Mouse (Mus musculus) stomach, postnatal 0 days (tissue): Measurements from ENCODE around the gene Plekhh2. TPM values are rescaled to one million over a fixed set of nuclear protein-coding genes. Genes with fewer than 3 reads are reported as not detected.

Experiments
- ATAC-seq: fragments of 200-750 bp; cut with Nextera tagmentation; 2 replicates; pipeline ENCODE4 v1.8.0; 2017; ENCODE audit not compliant: low FRiP score, low TSS enrichment
- DNase-seq: peaks from one replicate; pipeline ENCODE4 v3.0.0-alpha.2; 2016; ENCODE audit warnings: low spot score
- H3K27ac ChIP-seq: fragments of 300-500 bp; sonication (generic); replicated peaks from 2 replicates; pipeline ENCODE4 v1.5.1; 2014; ENCODE audit warnings: mild to moderate bottlenecking, control low read depth
- H3K27me3 ChIP-seq: fragments of 300-500 bp; sonication (generic); 2 replicates; pipeline ENCODE4 v1.6.1; 2014; ENCODE audit warnings: low read length; ENCODE audit not compliant: control insufficient read depth, insufficient read depth
- H3K36me3 ChIP-seq: fragments of 300-500 bp; sonication (generic); 2 replicates; pipeline ENCODE4 v1.6.1; 2014; ENCODE audit warnings: low read length, mixed read lengths; ENCODE audit not compliant: control insufficient read depth, insufficient read depth
- H3K4me1 ChIP-seq: fragments of 300-500 bp; sonication (generic); replicated peaks from 2 replicates; pipeline ENCODE4 v1.6.1; 2014; ENCODE audit warnings: antibody characterized with exemption; ENCODE audit not compliant: control insufficient read depth, insufficient read depth
- H3K4me2 ChIP-seq: fragments of 300-500 bp; sonication (generic); replicated peaks from 2 replicates; pipeline ENCODE4 v1.6.1; 2014; ENCODE audit warnings: low read depth, mild to moderate bottlenecking, control low read depth, moderate library complexity
- H3K4me3 ChIP-seq: fragments of 300-500 bp; sonication (generic); 2 replicates; pipeline ENCODE4 v1.5.1; 2014; ENCODE audit warnings: low read depth, low read length, control low read depth
- H3K9ac ChIP-seq: fragments of 300-500 bp; sonication (generic); 2 replicates; pipeline ENCODE4 v1.6.1; 2014; ENCODE audit warnings: mild to moderate bottlenecking, low read length, control low read depth, mixed read lengths
- H3K9me3 ChIP-seq: fragments of 300-500 bp; sonication (generic); 2 replicates; pipeline ENCODE4 v1.6.1; 2016; ENCODE audit warnings: low read length; ENCODE audit not compliant: control insufficient read depth
- CTCF ChIP-seq: IDR thresholded peaks from 2 replicates; pipeline ENCODE4 v1.5.1; 2016; ENCODE audit warnings: antibody characterized with exemption, low read depth, mild to moderate bottlenecking, moderate library complexity
- EP300 ChIP-seq: optimal IDR thresholded peaks from 2 replicates; pipeline ENCODE3; 2016; ENCODE audit warnings: antibody characterized with exemption
- WGBS: fragments of 180-500 bp; shearing (Covaris S2); extraction: QIAGEN DNeasy Blood & Tissue Kit; methylation state at CpG from one replicate; pipeline ENCODE4 v1.1.7; 2014; 5-methylcytosine and 5-hydroxymethylcytosine counted together
- polyA plus RNA-seq: library from polyadenylated mRNA; unstranded; fragments of >200 nt; fragmentation: Nextera tagmentation; extraction: Ambion mirVana; gene quantifications from 2 replicates; pipeline ENCODE4 v1.2.1, GENCODE M21; 2015

Plekhh2 gene
- polyA plus RNA-seq, 1 experiment from 2014 or later: 2.4 TPM

DNA sequence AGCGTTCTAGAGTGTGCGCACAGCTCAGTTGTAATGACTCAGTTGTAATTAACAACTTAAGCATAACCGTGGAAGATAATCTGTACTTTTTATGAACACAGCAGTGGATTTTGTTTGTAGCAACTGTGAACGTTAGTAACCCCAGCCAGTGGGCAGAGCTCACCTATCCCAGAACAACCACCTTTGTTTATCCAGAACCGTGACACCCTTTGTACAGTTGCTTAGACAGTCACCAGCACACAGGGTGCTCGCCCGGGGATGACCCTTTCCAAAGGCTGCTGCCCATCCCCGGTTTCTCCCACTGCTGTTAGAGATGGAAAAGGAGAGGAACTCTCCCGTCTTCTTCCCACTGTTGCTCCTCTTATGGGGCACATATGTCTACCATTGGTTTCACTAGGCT is 141.8 kb downstream of the Plekhh2 start:
- Histone ChIP-seq H3K4me3 (no peak overlapping the region), H3K9me3 (no peaks in the 10 kb centered on the region), H3K4me2 (no peak overlapping the region), H3K36me3 (peaks cover 2% of the 10 kb centered on the region; the same call in 1 of the 2 replicates), H3K27ac (no peak overlapping the region), H3K27me3 (no peaks in the 10 kb centered on the region), H3K4me1 (no peaks in the 10 kb centered on the region), H3K9ac (no peak overlapping the region)
- 81% methylated on average over 9 of the region's 9 CpGs for WGBS
- DNase-seq (no peak), ATAC-seq (no peak)
- TF ChIP-seq CTCF (no peak), EP300 (no peak)

DNA sequence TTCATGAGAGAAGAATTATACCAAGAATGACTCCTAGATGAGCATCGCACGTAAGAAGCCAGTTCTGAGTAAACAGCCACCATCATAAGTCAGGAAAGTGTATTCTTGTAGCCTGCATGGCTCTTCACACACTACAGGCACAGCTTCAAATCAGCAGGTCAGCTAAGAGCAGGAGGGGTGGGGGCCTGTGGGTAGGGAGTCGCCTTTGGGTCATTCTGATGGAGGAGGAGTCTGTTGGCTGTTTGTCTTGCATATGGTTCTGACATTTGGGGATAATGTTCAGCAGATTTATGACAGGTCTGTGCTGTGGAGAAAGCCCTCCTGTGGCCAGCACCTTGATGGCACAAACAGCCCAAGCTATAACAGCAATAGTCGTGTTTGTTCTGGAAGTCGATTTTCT is 144.5 kb downstream of the Plekhh2 start:
- no peak overlapping the region for H3K27ac ChIP-seq
- no peaks in the 10 kb centered on the region for H3K9me3 ChIP-seq
- H3K4me1 ChIP-seq: no peaks in the 10 kb centered on the region
- H3K36me3 ChIP-seq: no peaks in the 10 kb centered on the region; the same call in 1 of the 2 replicates
- H3K4me2 ChIP-seq: no peak overlapping the region
- no peak for TF ChIP-seq CTCF
- no peak for TF ChIP-seq EP300
- no peak for DNase-seq
- ATAC-seq: no peak
- H3K4me3 ChIP-seq: no peak overlapping the region
- no peaks in the 10 kb centered on the region for H3K27me3 ChIP-seq
- 74% methylated on average over 5 of the region's 5 CpGs for WGBS
- H3K9ac ChIP-seq: no peak overlapping the region

DNA sequence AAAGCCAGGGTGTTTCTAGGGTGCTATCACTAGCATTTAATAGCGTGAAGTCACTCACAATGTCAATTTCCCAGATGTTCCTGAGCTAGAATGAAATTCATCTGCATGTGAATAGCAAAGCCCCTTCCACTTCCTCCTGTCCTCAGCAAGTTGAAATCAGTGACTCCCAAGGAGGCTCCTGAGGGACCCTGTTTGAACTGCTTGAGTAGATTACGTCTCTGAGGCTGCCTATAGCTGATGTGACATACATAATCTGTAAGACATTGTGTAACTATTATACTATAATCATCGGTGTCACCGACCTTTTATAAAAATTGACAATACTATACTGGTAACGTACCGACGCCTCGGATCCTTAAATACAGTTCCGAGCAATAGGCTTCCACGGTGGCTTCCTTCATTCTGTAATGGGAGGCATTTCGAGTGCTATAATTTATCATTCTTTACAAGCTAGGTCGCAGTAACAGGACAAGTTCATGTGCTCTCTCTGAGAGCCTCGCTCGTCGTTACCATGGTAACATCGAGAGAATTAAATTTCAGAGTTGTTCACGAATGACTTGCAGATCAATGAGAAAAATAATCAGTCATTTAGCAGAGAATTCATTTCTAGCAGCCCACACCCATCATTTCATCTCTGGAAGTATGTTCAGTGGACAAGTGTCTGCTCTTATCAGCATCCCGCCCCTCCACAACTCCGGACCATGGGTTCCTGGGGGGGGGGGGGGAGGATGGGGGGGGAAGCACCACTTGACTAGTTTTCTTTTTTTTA is 145.1 kb downstream of the Plekhh2 start:
- ATAC-seq (no peak), DNase-seq (no peak)
- no peak overlapping the region for H3K9ac ChIP-seq
- no peaks in the 10 kb centered on the region for H3K27me3 ChIP-seq
- no peaks in the 10 kb centered on the region for H3K4me1 ChIP-seq
- H3K27ac ChIP-seq: no peak overlapping the region
- WGBS: 54% methylated on average over 19 of the region's 19 CpGs
- H3K9me3 ChIP-seq: no peaks in the 10 kb centered on the region
- no peak overlapping the region for H3K4me2 ChIP-seq
- H3K4me3 ChIP-seq: no peak overlapping the region
- TF ChIP-seq CTCF (no peak), EP300 (no peak)
- no peaks in the 10 kb centered on the region; the same call in 1 of the 2 replicates for H3K36me3 ChIP-seq

DNA sequence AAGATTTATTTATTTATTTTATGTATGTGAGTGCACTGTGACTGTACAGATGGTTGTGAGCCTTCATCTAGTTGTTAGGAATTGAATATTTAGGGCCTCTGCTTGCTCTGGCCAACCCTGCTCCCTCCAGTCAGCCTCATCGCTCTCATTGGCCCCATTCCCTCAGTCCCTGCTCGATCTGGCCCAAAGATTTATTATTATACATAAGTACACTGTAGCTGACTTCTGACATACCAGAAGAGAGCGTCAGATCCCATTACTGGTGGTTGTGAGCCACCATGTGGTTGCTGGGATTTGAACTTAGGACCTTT is 145.7 kb downstream of the Plekhh2 start:
- no peaks in the 10 kb centered on the region for H3K9me3 ChIP-seq
- TF ChIP-seq EP300: no peak
- TF ChIP-seq CTCF: peak; percentile 19
- H3K4me3 ChIP-seq: no peak overlapping the region
- DNase-seq: no peak
- no peak overlapping the region for H3K4me2 ChIP-seq
- H3K4me1 ChIP-seq: no peaks in the 10 kb centered on the region
- no peak overlapping the region for H3K27ac ChIP-seq
- no peaks in the 10 kb centered on the region for H3K36me3 ChIP-seq
- H3K9ac ChIP-seq: no peak overlapping the region
- no peaks in the 10 kb centered on the region for H3K27me3 ChIP-seq
- ATAC-seq: no peak
- 57% methylated on average over 3 of the region's 3 CpGs for WGBS

DNA sequence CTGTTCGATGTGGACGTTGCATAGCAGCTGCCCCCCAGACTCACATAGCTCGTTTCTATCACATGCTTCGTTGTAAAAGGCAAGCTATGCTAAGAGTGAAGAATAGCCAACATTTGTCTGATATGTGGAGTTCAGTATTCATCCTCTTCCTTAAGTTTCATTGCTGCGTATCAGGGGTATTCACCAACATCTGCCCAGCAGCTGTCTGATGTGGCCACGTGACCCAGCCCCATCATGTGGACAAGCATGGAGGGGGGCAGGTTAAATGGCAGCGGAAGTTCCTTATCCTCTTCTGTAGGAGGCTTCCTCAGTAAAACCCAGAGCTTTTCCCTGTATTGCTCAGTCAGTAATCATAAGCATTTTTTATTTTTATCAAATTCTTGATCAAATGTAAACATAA is 146.1 kb downstream of the Plekhh2 start:
- 57% methylated on average over 7 of the region's 7 CpGs for WGBS
- Histone ChIP-seq H3K4me2 (no peak overlapping the region), H3K4me1 (no peaks in the 10 kb centered on the region), H3K27ac (no peak overlapping the region), H3K9me3 (no peaks in the 10 kb centered on the region), H3K9ac (no peak overlapping the region), H3K4me3 (no peak overlapping the region), H3K36me3 (no peaks in the 10 kb centered on the region), H3K27me3 (no peaks in the 10 kb centered on the region)
- TF ChIP-seq EP300 (no peak), CTCF (no peak)
- ATAC-seq (no peak), DNase-seq (no peak)

DNA sequence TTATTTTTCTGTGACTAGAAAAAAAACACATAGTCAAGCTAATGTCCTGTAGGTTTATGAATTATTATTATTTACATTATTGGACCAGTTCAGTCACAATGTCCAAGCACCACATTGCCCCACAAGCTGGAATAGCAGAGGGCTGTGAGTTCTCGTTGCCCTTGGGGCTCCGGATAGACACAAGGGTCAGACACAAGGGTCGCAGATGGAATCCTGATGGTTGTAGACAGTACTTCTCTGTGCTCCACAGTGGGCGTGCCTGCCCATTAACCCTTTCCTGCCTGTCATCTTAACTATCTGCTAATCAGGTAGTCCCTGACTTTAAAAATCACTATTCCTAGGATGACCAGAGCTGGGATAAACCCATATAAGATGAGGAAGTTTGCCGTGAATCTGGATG is 146.5 kb downstream of the Plekhh2 start:
- 34% methylated on average over 5 of the region's 5 CpGs for WGBS
- Histone ChIP-seq H3K36me3 (no peaks in the 10 kb centered on the region), H3K27ac (no peak overlapping the region), H3K4me3 (no peak overlapping the region), H3K4me2 (no peak overlapping the region), H3K27me3 (no peaks in the 10 kb centered on the region), H3K9ac (no peak overlapping the region), H3K4me1 (no peaks in the 10 kb centered on the region), H3K9me3 (no peaks in the 10 kb centered on the region)
- DNase-seq (no peak), ATAC-seq (no peak)
- TF ChIP-seq EP300: no peak
- TF ChIP-seq CTCF: no peak
